Mouse (Mus musculus) adrenal gland, postnatal 14 days (tissue): ENCODE measurements around the gene Arl6ip1. TPM values are rescaled to one million over a fixed set of nuclear protein-coding genes. Genes with fewer than 3 reads are reported as not detected.
"Not testable (repeated sequence)": the region's sequence is repeated elsewhere in the genome, so short reads cannot be mapped to it uniquely, and the experiment has no call there.

Experiments
- DNase-seq: peaks from one replicate; pipeline ENCODE4 v3.0.0; 2021; ENCODE audit warnings: mixed read lengths
- long read RNA-seq, 2 experiments: library from polyadenylated mRNA; stranded (forward); transcript quantifications; one replicate each; pipeline ENCODE4 v2.0.0; 2021
- total RNA-seq: library from RNA; stranded (reverse); gene quantifications from 2 replicates; pipeline ENCODE4 v1.2.3, GENCODE M21; 2021

Arl6ip1 gene
- total RNA-seq, result 151 and 154 TPM in 2 replicates
- long read RNA-seq, experiment 1, transcript Arl6ip1-201 (6 exons, 2,171 nt), result major isoform, 325 of 346 reads
- long read RNA-seq, experiment 1, partial matches to known transcripts, result 6 of 346 reads
- long read RNA-seq, experiment 1, other reads (novel, unspliced or antisense), result 13 of 346 reads
- long read RNA-seq, experiment 2, transcript Arl6ip1-201 (6 exons, 2,171 nt), result major isoform, 187 of 200 reads
- long read RNA-seq, experiment 2, partial matches to known transcripts, result 6 of 200 reads
- long read RNA-seq, experiment 2, other reads (novel, unspliced or antisense), result 6 of 200 reads

- DNase-seq, result peak; percentile 99
These were observed at the start of gene Arl6ip1 for GRCm38 (mm10) chr7:118129430-118130041. Gene Arl6ip1, minus strand, starts transcription at chr7:118129662.

- DNase-seq, result no peak
These were observed 46.4 kb upstream of the Arl6ip1 start for GRCm38 (mm10) chr7:118175821-118176355.

- not testable (repeated sequence) for DNase-seq
These were observed 40.7 kb upstream of the Arl6ip1 start for GRCm38 (mm10) chr7:118170125-118170524.

- no peak for DNase-seq
These were observed 33.5 kb upstream of the Arl6ip1 start for GRCm38 (mm10) chr7:118163006-118163405.

GRCm38 (mm10) chr7:118160121-118160520 lies 30.7 kb upstream of the Arl6ip1 start:
- no peak for DNase-seq

GRCm38 (mm10) chr7:118156461-118156860 lies 27.0 kb upstream of the Arl6ip1 start:
- no peak for DNase-seq

- DNase-seq, result no peak
These were observed 24.7 kb upstream of the Arl6ip1 start for GRCm38 (mm10) chr7:118154150-118154549.

- no peak for DNase-seq
These were observed 14.1 kb upstream of the Arl6ip1 start for GRCm38 (mm10) chr7:118143602-118144001.

- no peak for DNase-seq
These were observed 13.7 kb upstream of the Arl6ip1 start for GRCm38 (mm10) chr7:118143123-118143522.

GRCm38 (mm10) chr7:118141271-118141670 lies 11.8 kb upstream of the Arl6ip1 start:
- no peak for DNase-seq

- DNase-seq, result no peak
These were observed 5.7 kb upstream of the Arl6ip1 start for GRCm38 (mm10) chr7:118135128-118135527.

GRCm38 (mm10) chr7:118128925-118129429 lies 485 bp downstream of the Arl6ip1 start:
- peak; percentile 47 for DNase-seq

GRCm38 (mm10) chr7:118126219-118126875 lies 3.1 kb downstream of the Arl6ip1 start:
- no peak for DNase-seq

GRCm38 (mm10) chr7:118125736-118126135 lies 3.7 kb downstream of the Arl6ip1 start:
- DNase-seq, result no peak

- DNase-seq, result peak; percentile 49
These were observed 5.7 kb downstream of the Arl6ip1 start for GRCm38 (mm10) chr7:118123512-118124411.

- DNase-seq, result no peak
These were observed 7.2 kb downstream of the Arl6ip1 start for GRCm38 (mm10) chr7:118122235-118122634.

- no peak for DNase-seq
These were observed 8.8 kb downstream of the Arl6ip1 start for GRCm38 (mm10) chr7:118120654-118121053.

GRCm38 (mm10) chr7:118119946-118120345 lies 9.5 kb downstream of the Arl6ip1 start:
- DNase-seq, result peak; percentile 49

- DNase-seq, result peak; percentile 61
These were observed 10.3 kb downstream of the Arl6ip1 start for GRCm38 (mm10) chr7:118119142-118119541.

GRCm38 (mm10) chr7:118118426-118118825 lies 11.0 kb downstream of the Arl6ip1 start:
- DNase-seq, result no peak

- no peak for DNase-seq
These were observed 11.8 kb downstream of the Arl6ip1 start for GRCm38 (mm10) chr7:118117539-118118210.
